Mouse (Mus musculus): Measurements from ENCODE around the gene Mfap1b. TPM values are rescaled to one million over a fixed set of nuclear protein-coding genes. Genes with fewer than 3 reads are reported as not detected.
A peak's percentile ranks its signal among the peaks of the same experiment; 100 is the strongest.
"Not testable (repeated sequence)": the region's sequence is repeated elsewhere in the genome, so short reads cannot be mapped to it uniquely, and the experiment has no call there.

The Mfap1b gene
- total RNA-seq (2014; rRNA removed) (34.5 and 36.4 TPM in 2 replicates), polyA plus RNA-seq (2015; fragmentation: Nextera tagmentation; extraction: Ambion mirVana) (44.6 and 58.4 TPM in 2 replicates)

DNA sequence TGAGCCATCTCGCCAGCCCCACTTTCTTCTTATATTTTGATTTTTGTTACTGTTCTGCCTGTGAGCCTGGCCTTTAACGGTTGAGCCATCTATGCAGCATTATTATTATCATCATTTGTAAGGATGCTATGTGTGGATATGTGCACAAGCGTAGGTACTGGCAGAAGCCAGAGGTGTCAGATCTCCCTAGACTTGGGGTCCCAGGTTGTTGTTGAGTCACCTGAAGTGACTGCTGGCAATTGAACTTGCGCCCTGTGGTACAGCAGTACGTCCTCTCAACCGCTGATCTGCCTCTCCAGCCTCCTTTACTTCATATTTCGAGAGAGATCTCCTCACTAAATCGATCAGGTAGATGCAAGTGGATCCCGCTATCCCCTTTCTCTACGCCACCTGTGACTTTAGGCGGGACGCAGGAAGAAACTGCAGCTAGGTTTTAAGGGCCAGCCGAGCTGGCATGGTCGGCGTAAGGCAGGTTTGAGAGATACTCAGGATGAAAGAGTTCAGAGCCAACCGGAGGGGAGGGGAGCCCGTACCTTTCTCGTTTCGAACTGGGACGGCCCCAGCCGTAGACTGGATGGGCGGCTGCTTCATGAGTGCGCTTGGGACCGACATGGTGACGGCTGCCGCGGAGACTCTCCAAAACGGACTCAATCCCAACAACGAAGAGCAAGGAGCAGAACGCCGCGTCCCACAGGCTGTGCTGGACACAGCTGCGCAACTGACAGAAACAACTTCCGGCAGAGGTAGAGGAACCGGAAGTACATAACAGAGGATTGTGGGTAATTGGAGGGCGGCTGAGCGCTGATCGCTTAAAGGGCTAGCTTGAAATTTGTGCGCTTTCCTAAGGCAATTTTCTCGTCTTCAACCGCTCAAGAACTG lies at the start of gene Mfap1b:
TSS of gene Mfap1b (minus strand) at position 767 of the 879 bp plus-strand sequence.
- not testable (repeated sequence) for H3K4me1 ChIP-seq (ENCODE audit: insufficient read depth); H3K36me3 ChIP-seq (ENCODE audit: insufficient read depth); H3K27me3 ChIP-seq (ENCODE audit: insufficient read depth, low read length); H3K9me3 ChIP-seq (ENCODE audit: low read length)
- Histone ChIP-seq H3K27ac (ENCODE audit: low read depth, low read length) (peak within 1 kb of the TSS; percentile 59; the same call in 1 of the 2 replicates), H3K4me2 (ENCODE audit: low read depth) (peak within 1 kb of the TSS; percentile 68), H3K9ac (peak within 1 kb of the TSS; percentile 59), H3K4me3 (ENCODE audit: low read depth, low read length) (peak within 1 kb of the TSS; percentile 52)
- 6% methylated on average over 38 of the region's 41 CpGs for WGBS
- DNase-seq, result peak; percentile 92
- peak; percentile 98 for ATAC-seq

DNA sequence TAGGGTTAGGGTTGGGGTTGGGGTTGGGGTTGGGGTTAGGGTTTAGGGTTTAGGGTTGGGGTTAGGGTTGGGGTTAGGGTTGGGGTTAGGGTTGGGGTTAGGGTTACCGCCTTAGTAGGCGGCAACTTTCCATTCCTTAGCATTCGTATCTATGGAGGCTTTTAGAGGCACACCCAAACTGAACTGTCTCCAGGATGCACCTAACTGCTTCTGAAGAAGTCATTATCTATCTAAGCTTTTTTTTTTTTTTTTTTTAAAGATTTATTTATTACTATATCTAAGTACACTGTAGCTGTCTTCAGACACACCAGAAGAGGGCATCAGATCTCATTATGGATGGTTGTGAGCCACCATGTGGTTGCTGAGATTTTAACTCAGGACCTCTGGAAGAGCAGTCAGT lies 49.0 kb upstream of the Mfap1b start:
- H3K4me2 ChIP-seq (ENCODE audit: low read depth); H3K9ac ChIP-seq; DNase-seq; H3K27me3 ChIP-seq (ENCODE audit: insufficient read depth, low read length); ATAC-seq; H3K4me1 ChIP-seq (ENCODE audit: insufficient read depth); H3K27ac ChIP-seq (ENCODE audit: low read depth, low read length); H3K4me3 ChIP-seq (ENCODE audit: low read depth, low read length); H3K36me3 ChIP-seq (ENCODE audit: insufficient read depth); H3K9me3 ChIP-seq (ENCODE audit: low read length): not testable (repeated sequence)
- whole genome bisulfite sequencing, result 94% methylated on average over 3 of the region's 3 CpGs

DNA sequence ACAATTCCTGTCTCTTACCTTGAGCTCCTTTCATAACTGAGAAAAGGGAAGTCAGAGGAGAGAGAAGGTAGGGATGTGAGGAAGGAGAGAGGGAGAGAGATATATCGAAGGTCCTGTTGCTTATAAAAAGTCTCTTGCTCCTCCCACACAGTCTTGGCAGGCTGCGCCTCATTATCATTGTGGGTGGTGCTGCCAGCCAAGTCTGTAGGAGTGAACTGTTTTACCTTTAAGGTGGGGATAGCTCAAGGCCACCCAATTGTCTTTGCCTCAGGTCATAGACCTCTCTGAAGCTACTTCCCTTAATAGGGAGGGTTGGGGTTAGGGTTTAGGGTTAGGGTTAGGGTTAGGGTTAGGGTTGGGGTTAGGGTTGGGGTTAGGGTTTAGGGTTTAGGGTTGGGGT lies 48.1 kb upstream of the Mfap1b start:
- no peak for TF ChIP-seq CTCF (IDR thresholded peaks at IDR 0.05; ENCODE audit: low read depth)
- H3K36me3 ChIP-seq (ENCODE audit: insufficient read depth), result peaks cover 6% of the 10 kb centered on the region; the same call in 1 of the 2 replicates
- H3K27me3 ChIP-seq (ENCODE audit: insufficient read depth, low read length), result no peaks in the 10 kb centered on the region
- no peak overlapping the region for H3K27ac ChIP-seq (ENCODE audit: low read depth, low read length)
- no peak overlapping the region for H3K4me2 ChIP-seq (ENCODE audit: low read depth)
- H3K9ac ChIP-seq, result no peak overlapping the region
- H3K9me3 ChIP-seq (ENCODE audit: low read length), result no peaks in the 10 kb centered on the region
- ATAC-seq (no peak), DNase-seq (no peak)
- no peak overlapping the region for H3K4me3 ChIP-seq (ENCODE audit: low read depth, low read length)
- 93% methylated on average over 2 of the region's 2 CpGs for WGBS
- no peaks in the 10 kb centered on the region for H3K4me1 ChIP-seq (ENCODE audit: insufficient read depth)

DNA sequence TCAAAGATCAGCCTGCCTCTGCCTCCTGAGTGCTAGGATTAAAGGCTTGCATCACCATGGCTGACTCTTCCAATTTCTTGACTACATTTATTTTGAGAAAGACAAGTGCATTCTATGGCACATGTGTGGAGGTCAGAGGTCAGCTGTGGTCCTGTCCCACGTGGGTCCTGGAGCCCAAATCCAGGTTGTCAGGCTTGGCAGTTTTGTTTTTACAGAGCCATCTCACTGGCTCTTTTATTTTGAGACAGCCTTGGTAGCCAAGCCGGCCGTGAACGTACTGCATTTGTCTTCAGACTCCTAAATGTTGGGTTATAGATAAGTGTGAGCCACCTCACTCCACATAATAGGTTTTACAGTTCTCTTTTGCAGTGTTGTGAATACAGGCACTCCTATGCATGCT lies 44.8 kb upstream of the Mfap1b start:
- H3K4me2 ChIP-seq (ENCODE audit: low read depth); H3K36me3 ChIP-seq (ENCODE audit: insufficient read depth); ATAC-seq; DNase-seq; H3K9ac ChIP-seq; H3K9me3 ChIP-seq (ENCODE audit: low read length); H3K27me3 ChIP-seq (ENCODE audit: insufficient read depth, low read length); H3K27ac ChIP-seq (ENCODE audit: low read depth, low read length); H3K4me1 ChIP-seq (ENCODE audit: insufficient read depth); H3K4me3 ChIP-seq (ENCODE audit: low read depth, low read length): not testable (repeated sequence)
- WGBS, result 97% methylated on average over 4 of the region's 4 CpGs

DNA sequence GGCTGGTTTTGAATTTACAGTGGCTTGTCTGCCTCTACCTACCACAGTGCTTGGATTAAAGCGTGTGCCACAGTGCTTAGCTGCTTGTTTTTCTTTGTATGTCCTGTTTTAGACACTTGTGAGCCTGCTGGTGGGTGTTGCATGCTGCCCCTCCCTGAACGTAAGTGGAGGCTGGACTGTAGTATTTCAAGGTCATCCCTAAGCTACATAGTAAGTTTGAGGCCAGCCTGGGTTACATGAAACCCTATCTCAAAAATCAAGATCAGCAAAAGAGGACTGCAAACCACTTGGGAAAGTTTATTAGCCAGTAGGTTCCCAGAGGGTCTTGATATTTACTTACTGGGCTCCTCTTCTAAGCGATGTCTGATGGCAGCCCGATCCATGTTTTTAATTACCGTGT lies 44.2 kb upstream of the Mfap1b start:
- Histone ChIP-seq H3K27ac (ENCODE audit: low read depth, low read length) (no peak overlapping the region), H3K4me1 (ENCODE audit: insufficient read depth) (no peaks in the 10 kb centered on the region), H3K4me2 (ENCODE audit: low read depth) (no peak overlapping the region), H3K9ac (no peak overlapping the region), H3K9me3 (ENCODE audit: low read length) (no peaks in the 10 kb centered on the region), H3K4me3 (ENCODE audit: low read depth, low read length) (no peak overlapping the region), H3K36me3 (ENCODE audit: insufficient read depth) (no peaks in the 10 kb centered on the region; the same call in 1 of the 2 replicates), H3K27me3 (ENCODE audit: insufficient read depth, low read length) (no peaks in the 10 kb centered on the region)
- no peak for DNase-seq
- TF ChIP-seq CTCF (IDR thresholded peaks at IDR 0.05; ENCODE audit: low read depth), result no peak
- 94% methylated on average over 5 of the region's 5 CpGs for WGBS
- no peak for ATAC-seq

DNA sequence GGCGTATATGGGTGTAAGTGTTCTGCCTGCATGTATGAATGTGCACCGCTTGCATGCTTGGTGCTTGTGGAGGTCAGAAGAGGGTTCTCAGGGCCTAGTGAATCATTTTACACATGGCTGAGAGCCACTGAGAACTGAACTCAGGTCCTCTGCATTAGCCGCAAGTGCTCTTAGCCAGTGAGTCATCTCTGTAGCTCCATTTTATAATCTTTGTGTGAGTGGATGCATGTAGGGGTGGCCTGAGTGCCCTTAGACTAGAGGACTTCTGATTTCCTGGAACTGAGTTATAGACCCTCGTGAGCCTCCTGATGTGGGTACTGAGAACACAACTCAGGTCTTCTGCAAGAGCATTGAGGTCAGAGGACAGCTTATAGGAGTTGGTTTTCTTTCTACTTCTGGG lies 40.3 kb upstream of the Mfap1b start:
- Histone ChIP-seq H3K9me3 (ENCODE audit: low read length) (no peaks in the 10 kb centered on the region), H3K4me2 (ENCODE audit: low read depth) (no peak overlapping the region), H3K27ac (ENCODE audit: low read depth, low read length) (no peak overlapping the region), H3K36me3 (ENCODE audit: insufficient read depth) (no peaks in the 10 kb centered on the region; the same call in 1 of the 2 replicates), H3K4me1 (ENCODE audit: insufficient read depth) (no peaks in the 10 kb centered on the region), H3K4me3 (ENCODE audit: low read depth, low read length) (no peak overlapping the region), H3K9ac (no peak overlapping the region), H3K27me3 (ENCODE audit: insufficient read depth, low read length) (no peaks in the 10 kb centered on the region)
- no peak for TF ChIP-seq CTCF (IDR thresholded peaks at IDR 0.05; ENCODE audit: low read depth)
- ATAC-seq, result no peak
- DNase-seq, result no peak
- WGBS, result 94% methylated on average over 4 of the region's 4 CpGs

DNA sequence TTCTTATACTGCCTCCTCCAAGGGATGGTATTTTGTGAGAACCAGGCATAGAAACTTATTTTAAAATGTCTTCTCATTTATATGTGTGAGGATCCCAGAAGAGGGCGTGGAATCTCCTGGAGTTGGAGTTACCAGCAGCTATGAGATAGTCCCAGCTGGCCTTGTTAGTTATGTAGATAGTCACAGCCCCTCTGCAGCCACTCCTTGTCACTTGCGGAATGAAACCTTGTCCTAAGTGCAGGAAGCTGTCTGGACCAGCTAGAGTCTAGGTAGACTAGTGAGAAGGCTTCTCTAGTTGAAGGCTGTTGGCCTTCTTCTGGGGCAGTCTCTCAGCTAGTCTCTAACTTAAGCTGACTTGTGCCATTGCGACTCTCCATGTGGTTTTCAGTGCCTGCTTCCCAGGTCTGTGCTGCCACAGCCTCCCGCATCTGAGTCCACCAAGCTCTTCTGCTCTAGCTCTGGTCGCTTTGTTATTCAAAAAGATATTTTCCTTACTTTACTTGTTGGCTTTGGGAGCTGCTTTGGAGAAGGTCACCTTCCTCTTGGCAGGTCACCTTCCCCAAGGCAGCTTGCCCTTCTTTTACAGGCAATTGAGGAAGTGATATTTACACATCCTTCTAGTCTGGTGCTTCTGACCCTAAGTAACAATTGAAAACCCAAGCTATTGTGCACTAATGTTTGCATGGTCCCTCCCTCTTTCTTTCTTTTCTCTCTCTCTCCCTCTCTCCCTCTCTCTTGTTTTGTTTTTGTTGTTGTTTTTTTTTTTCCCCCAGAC lies 39.3 kb upstream of the Mfap1b start:
- not testable (repeated sequence) for H3K4me2 ChIP-seq (ENCODE audit: low read depth); H3K36me3 ChIP-seq (ENCODE audit: insufficient read depth); H3K27me3 ChIP-seq (ENCODE audit: insufficient read depth, low read length); H3K27ac ChIP-seq (ENCODE audit: low read depth, low read length); H3K4me1 ChIP-seq (ENCODE audit: insufficient read depth); H3K9me3 ChIP-seq (ENCODE audit: low read length); H3K4me3 ChIP-seq (ENCODE audit: low read depth, low read length); H3K9ac ChIP-seq; DNase-seq; ATAC-seq
- 94% methylated on average over 4 of the region's 5 CpGs for WGBS

All from forebrain, postnatal 0 days (tissue).